Mouse (Mus musculus): Measurements from ENCODE around the gene Thpo.

Gene Thpo

GRCm38 (mm10) chr16:20703071-20703470 lies 31.2 kb downstream of the Thpo start:
- no peak for DNase-seq

DNA sequence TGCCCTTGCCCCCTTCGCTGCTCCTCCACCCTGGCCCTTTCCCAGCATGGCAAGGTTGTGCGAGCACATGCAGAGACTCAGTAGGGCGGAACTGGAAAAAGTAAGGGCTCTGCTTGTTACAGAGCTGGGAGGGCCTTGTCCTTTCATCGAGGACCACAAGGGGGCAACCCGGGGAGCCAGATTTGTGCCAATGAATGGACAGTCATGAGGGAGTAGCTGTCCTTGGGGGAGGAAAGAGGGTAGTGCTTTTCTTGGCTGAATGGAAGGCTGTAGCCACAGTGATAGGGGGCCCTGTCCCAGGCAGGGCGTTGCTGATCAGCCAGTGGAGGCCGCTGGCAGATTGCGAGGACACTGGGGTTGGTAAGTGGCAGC lies 31.8 kb downstream of the Thpo start:
- DNase-seq = peak; percentile 88 to 91

GRCm38 (mm10) chr16:20701729-20702521 lies 32.4 kb downstream of the Thpo start:
- peak in 1 of 2 experiments; percentile 34 for DNase-seq

GRCm38 (mm10) chr16:20701316-20701715 lies 33.0 kb downstream of the Thpo start:
- no peak for DNase-seq

DNA sequence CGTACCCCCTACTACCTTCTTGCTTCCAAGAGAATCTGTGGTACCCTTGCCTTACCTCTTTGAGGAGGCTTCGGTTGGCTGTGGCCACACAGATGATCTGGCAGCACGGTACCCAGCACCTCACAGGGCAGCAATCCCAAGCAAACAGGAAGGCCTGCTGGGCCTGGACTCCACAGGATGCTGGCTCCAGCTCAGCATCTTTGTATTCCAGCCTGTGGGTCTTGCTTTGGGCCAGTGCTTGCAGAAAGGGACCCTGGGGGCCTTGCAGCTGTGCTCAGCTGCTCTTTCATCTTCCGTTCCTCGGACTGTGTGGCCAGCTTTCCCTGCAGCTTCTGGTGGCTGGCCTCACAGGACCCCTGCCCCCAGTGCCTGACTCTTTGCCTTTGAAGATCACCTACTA lies 34.3 kb downstream of the Thpo start:
- DNase-seq = no peak

- DNase-seq = no peak
Observed at GRCm38 (mm10) chr16:20699266-20699665, 35.0 kb downstream of the Thpo start.

DNA sequence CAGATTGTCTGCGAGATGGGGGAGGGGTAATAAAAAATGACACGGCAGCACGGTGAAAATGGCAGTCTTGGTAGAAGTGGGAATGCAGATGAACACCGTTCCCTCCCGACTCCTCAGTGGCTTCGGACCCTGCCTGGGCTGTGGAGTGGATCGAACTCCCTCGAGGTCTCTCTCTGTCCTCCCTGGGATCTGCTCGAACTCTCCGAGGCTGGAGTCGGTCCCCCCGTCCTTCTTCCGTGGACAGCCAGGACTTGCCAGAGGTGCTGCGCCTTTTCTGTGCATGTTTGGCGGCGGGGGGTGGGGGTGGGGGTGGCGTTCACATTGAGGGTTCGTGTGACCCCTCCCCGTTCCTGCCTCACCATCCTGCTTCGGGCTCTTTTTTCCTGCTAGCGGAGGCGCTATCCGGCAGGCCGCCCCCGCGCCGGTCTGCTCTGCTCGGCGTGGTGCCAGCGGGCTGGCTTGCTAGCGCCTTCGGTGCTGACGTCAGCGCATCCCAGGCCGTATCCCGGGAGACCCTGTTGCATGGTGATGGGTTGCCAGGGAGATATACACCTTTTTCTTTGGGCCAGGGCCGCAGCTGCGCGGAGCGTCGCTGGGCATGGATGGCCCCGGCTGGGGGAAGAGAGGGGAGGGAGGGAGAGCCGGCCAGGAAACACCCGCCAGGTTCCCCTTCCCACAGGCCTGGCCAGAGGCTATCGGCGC lies 38.5 kb downstream of the Thpo start:
- DNase-seq = peak; percentile 90 to 94

DNA sequence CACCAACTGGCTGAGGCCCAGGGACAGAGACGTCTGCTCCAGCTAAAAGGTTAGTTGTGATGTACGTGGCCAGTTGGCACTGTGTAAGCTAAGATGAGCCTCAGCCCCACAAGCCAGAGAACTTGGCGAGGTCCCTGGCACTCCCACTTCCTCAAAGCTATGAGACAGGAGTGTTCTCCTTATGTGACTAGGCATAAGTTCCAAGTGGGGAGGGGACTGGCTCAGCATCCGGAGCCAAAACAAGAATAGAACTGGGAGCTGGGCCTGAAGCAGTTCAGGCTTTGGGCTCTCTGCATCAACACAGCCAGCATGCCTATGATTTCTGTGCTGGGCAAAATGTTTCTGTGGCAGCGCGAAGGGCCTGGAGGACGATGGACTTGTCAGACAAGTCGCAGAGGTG lies 39.5 kb downstream of the Thpo start:
- DNase-seq = peak; percentile 31 to 51

GRCm38 (mm10) chr16:20693111-20693701 lies 41.1 kb downstream of the Thpo start, which contains the start of gene Fam131a:
TSS of gene Fam131a (plus strand) at chr16:20693241.
- peak; percentile 94 for DNase-seq

DNA sequence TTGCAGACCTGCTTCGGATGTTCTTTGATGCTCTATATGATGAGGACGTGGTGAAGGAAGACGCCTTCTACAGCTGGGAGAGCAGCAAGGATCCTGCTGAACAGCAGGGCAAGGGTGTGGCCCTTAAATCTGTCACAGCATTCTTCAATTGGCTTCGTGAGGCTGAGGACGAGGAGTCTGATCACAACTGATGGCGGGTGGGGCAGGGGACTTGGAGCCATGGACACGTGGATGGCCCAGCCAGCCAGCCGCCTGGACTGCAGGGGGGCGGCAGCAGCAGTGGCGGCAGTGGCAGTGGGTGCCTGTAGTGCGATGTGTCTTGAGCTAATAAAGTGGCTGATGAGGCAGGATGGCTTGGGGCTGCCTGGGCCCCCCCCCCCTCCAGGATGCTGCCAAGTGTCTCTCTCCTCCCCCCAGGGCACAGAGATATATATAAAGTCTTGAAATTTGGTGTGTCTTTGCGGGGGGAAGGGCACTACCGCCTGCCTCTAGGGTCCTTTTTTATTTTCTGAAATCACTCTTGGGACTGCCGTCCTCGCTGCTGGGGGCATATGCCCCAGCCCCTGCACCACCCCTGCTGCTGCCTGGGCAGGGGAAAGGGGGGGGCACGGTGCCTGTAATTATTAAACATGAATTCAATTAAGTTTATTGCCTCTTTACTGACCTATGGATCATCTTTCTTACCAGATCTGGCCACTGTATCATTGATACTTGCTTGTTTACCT lies 41.9 kb downstream of the Thpo start:
- DNase-seq = no peak

DNA sequence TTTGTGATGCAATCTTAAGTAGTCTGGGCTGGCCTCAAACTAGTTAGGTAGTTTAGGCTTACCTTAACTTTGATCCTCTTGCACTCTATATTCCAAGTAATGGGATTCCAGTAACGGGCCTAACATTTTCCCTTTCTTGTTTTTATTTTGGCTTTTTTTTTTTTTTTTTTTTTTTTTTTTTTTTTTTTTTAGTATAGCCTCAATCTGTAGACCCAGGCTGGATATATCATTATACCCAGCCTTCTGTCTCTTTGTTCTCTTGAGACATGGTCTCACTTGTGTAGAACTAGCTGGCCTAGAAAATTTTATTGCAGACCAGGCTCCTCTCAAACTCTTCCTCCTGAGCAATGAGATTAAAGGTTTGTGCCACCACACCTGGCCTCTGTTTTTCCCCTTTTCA lies 42.7 kb downstream of the Thpo start:
- DNase-seq = no peak

- DNase-seq = no peak
Observed at GRCm38 (mm10) chr16:20690774-20691173, 43.5 kb downstream of the Thpo start.

GRCm38 (mm10) chr16:20677974-20678675 lies 56.2 kb downstream of the Thpo start:
- peak; percentile 58 to 73 for DNase-seq

DNA sequence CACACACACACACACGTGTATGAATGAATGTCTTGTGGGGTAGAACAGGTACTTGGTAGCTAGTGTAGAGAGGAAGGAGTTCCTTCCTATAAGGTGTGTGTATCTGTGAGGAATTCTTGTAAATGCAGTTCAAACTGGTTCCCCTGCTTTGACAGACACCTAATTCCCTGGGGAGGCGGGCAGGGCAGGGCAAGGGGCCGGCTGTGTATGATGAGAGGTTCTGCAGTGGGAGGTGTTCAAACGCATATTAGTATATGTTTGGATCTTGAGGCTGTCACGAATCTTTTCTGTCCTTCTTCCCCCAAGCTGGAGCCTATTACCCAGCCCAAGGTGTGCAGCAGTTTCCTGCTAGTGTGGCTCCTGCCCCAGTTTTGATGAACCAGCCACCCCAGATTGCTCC lies 56.9 kb downstream of the Thpo start:
- DNase-seq = no peak

DNA sequence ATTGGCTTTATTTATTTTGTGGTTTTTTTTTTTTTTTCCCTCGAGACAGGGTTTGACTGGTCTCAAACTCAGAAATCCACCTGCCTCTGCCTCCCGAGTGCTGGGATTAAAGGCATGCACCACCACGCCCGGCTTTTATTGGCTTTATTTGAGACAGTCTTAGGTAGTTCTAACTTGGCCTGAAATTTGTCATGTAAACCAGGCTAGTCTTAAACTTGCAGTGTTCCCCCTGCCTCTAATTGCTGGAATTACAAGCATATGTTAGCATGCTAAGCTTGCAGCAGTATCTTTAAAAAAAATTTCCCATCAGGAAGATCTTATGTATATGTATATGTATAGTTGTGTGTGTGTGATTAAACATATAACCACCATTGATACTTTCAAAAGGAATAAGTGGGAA lies 57.6 kb downstream of the Thpo start:
- no peak for DNase-seq

DNA sequence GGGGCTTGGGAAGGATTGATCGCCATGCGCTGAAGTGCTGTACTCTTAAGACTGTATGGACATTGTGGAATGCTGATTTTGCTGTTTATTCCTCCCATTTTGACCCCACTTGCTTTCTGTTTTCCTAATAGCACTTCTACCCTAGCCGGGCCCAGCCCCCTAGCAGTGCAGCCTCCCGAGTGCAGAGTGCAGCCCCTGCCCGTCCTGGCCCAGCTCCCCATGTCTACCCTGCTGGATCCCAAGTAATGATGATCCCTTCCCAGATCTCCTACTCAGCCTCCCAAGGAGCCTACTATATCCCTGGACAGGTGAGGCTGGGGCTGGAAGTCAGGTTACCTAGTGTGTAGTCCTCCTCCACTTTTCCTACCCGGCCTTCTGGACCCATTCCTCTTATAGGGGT lies 59.1 kb downstream of the Thpo start:
- DNase-seq = no peak

Data from kidney, postnatal 4 days (tissue).